Mouse (Mus musculus) monocyte, adult 2 months (primary cell): ENCODE results near the gene Dop1a.

Source experiments
- DNase-seq, 2 experiments: peaks; one replicate each; pipeline ENCODE4 v3.0.0; 2022; ENCODE audit warnings: low spot score in 2 of 2, low read depth in 1 of 2

Dop1a gene

DNA sequence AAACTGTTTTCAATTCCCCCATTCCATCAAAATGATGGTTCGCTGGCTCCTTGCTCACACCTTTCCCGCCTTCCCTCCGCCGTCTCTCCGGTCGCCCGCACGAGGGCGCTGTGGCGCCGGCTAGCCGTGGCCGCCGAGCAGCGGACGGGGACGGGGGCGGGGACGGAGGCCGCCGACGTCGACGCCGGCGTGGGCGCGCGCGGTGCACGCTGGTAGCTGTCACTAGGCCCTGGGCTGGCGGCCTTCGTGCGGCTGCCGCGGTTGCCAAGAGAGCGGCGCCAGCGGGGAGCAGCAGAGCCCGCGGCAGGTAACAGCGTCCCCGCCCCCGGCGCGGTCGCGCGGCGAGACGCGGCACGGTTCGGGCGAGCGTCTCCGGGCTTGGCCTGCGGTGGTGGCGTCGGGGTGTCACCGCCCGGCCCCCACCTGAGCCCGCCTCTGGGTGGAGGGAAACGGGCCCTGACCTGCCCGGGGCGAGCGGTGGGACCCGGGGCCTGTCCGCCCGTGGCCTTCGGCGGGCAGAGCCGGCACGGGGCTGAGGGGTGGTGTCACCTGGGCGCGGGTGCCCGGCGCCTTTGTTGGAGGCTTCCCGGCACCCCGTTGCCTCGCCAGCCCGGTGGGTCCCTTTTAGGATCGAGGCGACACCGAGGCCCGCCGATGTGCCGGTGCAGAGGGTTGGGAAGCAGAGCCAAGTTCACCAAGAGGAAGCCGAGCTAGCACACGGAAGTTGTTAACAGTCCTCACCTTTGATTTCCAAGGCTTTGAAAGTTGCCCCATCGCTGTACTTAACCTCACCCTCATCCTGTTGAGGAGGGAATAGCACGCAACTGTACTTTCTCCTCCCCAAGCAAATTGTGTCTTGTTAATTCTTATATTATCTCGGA lies at the start of gene Dop1a:
Gene Dop1a, plus strand, starts transcription at position 165 of the 881 bp plus-strand sequence.
- peak; percentile 58 to 79 for DNase-seq

DNA sequence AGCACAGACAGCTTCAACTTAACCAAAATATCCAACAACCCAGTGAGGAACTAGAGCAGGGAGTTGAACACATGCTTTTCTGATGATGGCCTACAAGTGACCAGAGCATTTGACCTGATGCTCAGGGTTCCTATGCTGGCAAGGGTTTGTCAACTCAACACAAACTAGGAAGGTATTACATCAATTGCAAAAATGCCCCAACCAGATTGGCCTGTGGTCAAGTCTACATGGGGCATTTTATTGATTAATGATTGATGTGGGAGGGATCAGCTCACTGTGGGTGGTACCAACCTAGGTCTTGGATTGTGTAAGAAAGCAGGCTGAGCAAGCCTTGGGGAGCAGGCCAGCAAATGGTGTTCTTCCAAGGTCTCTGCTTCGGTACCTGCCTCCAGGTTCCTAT lies 49.0 kb upstream of the Dop1a start:
- DNase-seq, result no peak

DNA sequence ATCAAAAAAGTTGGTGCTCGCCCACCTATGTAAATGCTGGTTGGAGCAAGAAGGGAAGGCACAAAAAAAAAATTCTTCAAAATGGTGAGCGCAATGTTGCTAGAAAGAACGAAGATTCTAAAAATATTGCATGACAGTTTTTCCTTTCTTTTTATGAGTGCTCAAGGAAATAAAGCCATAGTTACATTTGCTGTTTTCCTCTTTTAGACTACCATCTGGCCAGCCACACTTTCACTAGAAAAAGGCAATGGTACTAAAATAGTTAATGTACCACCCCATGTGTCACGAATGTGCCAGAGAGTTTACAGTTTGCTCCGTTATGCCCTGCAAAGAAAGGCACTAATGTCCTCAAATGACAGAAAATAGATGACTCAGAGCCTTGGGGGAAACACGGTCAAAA lies 47.6 kb upstream of the Dop1a start:
- no peak for DNase-seq

DNA sequence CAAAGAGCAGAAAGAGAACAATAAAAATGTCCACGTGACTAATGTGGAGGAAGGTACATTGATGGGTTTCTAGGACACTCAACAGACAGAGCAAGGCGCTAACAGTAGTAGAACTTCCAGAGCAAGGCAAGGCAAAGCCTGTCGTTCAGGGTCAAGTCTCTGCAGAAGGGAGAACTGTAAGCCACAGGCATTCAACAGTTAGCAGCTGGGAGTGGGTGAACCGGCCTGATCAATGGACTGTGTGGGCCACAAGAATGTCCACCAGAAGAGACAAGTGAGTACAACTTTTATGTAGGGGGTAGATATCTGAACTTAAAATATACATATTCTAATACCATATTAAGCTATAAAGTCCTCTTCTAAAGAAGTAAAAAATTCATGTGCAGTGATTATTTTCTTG lies 43.6 kb upstream of the Dop1a start:
- DNase-seq, result no peak

DNA sequence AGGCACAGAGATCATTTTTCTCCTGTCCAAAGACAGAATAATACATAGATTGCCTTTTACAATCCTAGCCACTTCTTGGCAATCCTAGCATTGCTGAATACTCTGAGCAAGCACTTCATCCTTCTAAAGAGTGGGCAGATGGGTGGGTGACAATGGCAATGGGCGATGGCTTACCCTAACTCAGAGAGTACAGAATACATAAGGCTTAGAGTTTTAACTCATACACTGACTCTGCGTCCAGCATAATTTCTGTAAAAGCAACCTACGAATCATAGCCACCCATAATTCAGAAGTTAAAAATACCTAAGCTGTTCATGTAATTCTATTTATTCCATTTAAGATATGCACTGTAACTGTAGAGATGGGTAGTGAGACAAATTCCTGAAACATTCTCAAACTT lies 31.4 kb upstream of the Dop1a start:
- no peak for DNase-seq

DNA sequence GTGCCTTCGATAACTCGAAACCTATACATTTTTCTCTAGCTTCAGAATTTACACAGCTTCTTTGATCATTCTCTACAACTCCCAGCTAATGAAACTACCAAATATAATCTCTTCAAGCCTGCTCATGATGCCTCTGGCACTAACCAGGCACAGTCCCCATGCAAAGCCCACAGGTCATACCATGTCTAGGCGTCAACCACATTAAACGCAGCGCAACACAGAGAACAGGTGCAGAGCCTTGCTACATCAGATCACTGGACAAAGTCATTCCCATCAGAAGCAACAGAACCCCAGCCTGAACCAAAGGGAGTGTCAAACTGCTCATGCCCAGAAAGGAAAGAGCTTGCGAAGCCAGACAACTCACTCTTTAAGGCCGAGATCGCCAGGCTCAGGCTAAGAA lies 30.3 kb upstream of the Dop1a start:
- no peak for DNase-seq

DNA sequence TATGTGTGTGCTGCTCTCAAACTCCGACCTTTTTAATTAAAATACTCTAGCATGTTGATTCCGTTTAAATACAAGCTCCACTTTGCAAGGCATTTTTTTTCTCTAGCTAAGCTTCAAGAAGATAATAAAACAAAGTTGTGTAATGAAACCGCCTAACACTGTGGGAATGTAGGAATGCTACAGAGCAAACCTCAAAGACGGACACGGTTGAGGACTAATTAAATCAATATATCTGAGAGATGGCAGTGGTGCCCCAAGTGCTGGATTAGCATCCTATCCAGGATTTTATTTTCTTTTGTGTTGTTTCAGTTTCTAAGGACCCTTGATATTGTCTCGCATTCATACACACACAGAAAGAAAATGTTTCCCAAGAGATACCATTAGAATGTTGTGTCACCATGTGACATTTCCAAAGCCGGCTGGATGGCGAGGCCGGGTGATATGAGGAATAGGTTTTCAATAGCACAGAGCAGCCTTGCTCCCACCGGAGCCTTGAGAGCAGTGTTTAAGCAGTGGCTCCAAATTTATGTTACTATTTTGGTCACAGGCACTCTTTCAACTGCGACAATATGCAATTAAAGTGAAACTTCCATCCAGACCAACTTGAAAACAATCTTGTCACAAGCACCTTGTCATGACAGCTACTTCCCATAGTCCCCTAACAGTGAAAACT lies 28.5 kb upstream of the Dop1a start:
- no peak for DNase-seq

DNA sequence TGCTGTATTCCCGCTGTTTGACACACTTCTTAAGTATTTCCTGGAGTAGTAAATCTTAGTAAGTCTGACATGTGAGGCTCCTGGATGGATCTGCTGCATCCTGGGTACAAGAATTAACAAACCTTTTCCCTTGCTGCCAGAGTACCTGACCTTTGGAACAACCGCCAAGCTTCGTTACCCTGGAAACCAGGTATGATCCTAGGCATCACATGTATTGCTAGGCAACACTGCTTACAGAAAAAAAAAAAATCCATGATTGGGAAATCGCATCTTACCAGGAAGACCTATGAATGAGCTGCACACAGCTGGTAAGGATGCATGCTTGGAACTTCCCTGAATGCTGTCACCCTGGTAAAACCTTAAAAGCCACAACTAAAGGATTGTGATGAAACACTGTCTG lies 24.7 kb upstream of the Dop1a start:
- DNase-seq, result no peak

DNA sequence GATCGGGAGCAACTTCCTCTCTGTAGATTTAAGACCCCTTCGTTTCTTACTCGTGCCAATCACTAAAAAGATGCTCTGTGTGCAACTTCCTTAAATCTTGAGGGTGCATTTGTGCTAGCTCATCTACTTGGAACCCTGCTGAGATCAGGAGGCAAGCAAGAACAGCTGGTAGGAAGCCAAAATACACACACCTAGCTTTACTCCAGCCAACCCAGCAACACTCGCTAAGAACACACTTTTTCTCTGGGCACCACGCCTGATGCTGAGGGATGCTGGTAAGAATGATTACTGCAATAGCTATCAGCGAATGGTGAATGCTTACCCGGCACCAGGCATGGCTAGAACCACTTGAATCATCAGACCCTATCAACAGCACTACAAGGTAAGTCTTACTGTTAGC lies 20.1 kb upstream of the Dop1a start:
- DNase-seq, result no peak

DNA sequence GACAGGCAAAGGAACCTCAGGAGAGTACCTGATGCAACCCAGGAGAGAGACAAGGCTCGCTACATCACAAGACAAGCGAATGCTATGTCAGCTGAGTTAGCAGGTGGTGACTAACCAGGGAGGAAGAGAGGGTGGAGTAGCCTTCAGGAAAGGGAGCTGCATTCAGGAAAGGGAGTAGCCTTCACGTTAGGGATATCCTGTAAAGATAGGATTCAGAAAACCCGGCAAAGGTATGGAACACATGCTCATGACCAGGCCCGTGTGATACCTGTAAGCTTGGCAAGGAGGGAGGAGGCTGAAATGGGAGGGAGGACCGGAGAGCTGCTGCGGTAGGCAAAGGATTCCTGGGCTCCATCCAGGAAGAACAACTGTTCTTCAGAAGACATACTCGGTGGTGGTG lies 19.5 kb upstream of the Dop1a start:
- no peak for DNase-seq

DNA sequence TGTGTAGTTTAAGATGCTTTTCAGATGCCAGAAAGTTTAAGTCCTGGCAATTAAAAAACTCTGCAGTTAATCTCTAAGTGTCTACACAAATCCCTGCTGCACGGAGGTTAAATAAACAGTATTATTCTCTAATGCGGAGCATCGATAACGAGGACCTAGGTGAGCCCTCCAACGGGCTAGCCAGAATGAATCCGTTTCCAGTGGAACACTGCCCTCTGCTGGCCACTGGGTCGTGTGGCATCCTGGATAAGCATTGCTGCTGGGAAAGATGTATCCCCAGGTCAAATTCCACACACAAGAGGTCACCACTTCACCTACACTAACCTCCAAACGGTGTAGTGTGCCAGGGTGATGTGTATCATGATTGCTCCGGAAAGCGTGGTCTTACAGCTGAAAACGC lies 17.4 kb upstream of the Dop1a start:
- peak in 1 of 2 experiments; percentile 30 for DNase-seq

DNA sequence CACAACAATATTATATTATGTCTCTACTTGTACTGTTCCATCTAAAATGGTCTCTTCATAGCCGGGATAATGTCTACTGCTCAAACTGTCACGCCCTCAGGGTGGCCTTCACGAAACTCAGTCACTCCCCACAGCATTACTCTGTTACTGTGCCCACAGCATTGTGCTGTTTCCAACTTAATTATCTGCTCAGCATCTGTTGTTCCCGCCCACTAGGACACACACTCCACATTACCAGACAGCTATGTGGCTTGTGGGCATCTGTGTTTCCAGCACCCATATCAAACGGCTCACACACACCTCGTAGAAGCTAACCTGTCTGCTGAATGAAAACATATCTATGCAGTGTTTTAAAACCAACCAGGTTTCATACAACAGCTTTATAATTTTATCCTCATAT lies 15.9 kb upstream of the Dop1a start:
- DNase-seq, result no peak

DNA sequence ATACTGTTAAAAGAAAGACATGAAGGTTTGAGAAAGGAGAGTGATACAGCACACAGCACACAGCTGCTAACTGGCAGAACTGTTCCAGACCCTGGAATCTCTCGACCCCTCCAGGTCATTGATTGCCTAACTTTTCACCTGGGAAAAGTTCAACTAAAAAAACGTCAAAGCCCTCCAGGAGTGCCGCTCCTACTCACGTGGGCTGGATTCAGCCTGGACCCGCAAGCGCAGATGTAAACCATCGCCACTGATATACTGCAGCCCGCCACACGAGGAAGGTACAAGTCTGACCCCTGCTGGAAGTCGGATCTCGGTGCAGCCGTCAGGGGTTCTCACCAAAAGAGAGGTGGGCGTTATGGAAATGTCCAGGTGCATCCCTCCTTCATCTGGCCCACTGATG lies 15.3 kb upstream of the Dop1a start:
- DNase-seq, result no peak

DNA sequence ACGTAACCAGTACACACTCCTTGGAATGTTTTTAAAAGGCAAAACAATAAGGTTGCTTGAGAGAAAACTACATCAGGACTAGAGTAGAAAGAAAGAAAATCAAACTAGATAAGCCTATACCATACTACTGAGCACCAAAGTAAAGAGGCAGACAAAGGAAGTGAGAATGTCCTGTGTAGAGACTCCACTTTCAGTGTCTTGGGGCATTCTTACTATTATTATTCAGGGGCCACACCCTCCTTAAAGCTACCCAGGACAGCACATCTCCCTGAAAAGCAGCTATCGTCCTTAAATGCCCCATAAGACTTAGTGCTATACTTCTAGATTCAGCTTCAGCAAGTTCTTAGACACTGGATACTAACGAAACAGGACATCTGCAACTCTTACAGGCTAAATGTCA lies 13.3 kb upstream of the Dop1a start:
- no peak for DNase-seq

DNA sequence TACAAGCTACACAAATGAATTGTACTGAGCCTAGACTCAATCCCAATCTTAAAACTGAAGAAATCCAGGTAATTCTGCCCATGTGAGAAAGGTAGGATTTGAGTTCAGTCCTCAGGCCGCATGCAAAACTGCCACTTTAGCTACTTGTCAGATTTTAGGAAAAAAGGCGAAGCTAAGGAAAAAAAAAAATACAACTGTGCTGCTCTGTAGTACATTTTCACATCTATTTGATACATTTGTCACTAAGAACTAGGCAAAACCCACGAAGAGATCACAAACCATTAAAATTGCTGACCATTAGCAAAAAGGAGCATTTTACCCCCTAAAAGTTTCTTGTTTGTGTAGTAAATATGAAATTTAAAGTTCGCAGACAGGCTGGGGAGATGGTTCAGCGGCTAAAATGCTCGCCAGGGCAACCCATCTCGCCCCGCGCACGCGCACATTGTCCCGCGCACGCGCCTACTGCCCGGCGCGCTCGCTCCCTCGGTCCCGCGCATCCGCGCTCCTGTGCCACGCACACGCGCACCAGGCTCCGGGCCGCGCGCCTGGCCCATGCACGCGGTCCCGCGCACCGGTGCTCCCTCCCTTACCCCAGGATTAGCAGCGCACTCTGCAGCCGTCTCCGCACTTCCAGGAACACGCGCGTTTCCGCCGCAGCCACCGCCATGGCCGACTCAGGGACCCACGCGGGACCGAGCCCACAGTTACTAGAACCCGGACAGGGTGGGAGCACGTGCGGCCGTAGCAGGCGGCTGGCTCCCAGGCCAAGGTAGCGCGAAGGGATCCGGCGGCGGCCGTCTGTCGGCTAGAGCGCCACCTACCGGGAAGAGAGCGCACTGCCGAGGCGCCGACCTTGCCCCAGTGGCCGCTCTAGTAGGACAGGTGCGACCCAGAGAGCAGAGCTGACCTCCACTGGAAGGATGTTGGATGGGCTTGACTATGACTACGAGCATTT lies 2.5 kb upstream of the Dop1a start, which contains the start of gene Ube2cbp:
Gene Ube2cbp, minus strand, starts transcription at position 800 of the 955 bp plus-strand sequence.
- peak; percentile 47 to 72 for DNase-seq

DNA sequence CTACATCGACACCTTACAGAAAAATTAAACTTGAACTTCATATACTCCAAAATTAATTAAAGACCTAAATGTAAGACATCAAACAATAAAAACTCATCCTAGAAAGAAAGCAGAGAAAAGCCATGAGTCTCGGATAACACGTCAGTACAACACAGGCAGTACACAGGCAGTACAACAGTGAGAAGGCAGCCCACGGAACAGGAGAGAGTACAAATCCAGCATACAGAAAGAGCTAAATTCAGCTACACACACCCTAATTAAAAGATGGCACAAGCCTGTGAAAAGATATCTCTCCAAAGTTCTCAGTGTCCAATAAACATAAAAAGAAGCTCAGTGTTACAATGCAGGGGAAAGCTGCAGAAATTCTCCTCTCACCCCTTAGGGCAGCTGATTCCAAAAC lies 9.0 kb downstream of the Dop1a start:
- no peak for DNase-seq

DNA sequence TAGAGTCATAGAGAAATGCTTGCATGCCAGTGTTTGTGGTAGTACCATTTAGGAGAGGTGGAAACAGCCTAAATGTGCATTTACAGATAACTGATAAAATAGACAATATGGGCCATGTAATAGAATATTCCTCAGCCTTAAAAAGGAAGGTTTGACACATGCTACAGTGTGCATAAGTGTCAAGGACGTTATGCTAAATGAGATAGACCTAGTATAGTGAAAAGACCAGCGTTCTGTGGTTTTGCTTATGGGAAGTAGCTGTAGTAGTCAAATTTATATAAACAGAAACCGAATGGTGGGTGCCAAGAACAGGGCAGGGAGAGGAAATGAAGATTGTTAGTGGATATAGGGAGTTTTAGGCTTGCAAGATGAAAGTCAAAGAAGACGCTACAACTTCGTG lies 9.8 kb downstream of the Dop1a start:
- DNase-seq, result no peak

DNA sequence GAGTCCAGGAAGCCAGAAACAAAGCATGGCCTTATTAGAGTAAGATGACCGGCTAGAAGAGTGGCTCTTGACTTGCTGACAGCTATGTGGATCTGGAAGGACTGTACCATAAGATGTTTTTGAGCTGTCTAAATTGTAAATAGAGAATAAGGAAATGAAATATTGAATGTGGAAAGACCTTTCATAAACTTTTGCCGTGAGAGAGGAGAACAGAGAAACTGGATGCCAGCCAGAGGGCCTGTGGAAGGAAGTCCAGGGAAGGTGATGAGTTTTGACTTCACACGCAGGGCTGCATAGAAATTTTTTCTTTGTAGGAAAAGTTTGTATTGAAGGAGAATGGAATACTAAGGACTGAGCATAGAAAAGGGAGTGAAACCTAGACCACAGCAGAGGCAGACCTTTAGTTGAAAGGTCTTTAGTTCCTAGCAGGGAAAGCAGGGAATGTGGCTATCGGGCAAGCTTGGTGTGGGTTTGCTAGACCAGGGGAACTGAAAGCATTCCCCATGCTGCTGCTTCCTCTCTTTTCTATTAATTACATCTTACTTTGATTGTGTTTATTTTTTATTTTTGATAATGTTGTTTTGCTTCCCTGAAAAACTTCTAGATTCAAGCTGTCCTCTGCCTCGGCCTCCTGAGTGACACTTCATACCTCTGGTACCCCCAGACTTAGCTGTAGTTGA lies 11.6 kb downstream of the Dop1a start:
- no peak for DNase-seq

DNA sequence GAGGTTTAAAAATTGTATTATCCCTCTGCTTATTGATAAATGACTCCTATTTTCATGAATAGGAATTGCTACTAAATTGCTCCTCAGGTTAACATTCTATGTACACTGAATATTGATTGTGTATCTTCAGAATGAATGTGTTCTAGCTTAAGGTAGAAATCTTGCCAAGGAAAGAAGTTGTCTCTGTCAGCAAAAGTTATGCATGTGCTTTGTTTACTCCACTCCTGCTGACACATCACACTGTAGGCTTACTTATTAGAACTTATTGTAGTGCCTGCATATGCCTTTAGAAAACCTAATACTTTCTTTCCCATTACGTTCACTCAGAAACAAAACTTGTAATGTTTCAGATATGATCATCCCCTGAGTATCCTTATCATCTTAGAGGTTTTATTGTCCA lies 15.3 kb downstream of the Dop1a start:
- DNase-seq, result no peak

DNA sequence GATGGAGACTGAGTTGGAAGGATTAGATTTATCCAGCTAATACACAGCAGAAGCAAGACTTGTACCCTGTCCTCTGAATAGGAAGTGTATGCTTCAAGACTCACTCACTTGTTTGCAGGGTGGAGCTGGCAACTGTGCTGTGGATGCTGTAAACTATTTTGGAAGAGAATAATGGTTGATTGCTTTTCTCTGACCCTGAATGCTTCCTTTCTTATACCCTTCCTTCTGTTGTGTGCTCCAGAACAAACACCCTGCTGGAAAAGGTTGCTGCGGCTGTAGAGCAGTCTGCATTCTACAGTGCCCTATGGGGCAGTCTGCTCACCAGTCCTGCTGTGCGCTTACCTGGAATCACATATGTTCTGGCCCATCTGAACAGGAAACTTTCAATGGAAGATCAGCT lies 24.8 kb downstream of the Dop1a start:
- DNase-seq, result no peak

DNA sequence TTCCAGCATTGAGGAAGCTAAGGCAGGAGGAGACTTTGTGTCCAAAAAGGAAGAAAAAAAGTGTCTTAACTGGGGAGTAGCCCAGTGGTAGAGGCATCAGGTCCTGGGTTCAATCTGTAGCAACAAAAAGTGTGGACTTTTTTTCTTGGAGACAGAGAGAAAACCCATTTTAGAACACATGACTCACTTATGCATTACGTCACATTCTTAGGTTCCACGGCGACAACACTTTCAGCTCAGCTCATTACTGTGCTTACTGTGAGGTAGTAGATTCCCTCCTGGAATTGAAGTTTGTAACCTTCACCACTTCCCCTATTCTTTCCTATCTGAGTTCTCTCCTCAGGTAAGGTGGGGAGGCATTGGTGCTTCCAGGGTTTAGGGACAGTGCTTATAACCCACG lies 29.3 kb downstream of the Dop1a start:
- DNase-seq, result no peak
